ENCODE assay signal across 8 mouse cellular contexts in the genomic region with DNA sequence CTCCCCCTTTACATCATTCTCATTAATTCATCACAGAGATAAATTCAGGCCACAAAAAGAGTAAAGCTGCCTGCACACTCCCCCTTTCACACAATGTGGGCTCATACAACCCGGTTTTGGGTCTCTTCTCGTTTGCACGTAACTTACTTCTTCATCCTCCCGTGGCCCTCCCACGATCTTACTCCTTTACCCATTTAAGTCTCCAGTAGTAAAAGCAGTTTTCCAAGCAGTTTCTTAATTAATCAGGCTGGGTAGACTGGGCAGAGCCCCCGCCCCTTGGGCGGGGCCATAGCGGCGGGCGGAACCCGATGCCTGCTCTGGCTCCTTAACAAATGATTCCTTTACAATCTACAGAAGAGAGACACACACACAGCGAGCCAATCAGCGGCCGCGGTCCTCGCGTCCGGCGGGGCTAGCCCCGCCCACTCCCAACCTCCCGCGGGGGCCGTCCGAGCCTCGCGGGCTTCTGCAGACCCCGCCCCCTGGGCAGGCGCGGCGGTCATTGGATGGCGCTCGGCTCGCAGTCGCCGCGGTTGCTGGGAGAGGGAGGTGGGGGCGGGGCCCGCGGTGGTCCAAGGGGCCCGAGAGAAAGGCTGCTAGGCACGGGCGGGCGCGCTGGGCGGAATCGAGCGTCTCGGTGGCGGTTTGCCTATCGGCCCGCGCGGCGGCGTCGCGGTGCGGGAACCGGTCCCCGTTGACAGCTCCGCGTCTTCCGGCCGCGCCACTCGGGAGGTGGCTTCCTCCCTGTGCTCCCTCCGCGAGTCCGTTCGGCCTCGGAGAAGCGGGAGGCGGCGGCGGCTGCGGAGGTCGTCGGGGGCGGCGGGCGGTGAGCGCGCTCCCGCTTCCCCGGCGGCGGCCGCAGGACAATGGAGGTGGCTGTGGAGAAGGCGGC. TPM values are rescaled to one million over a fixed set of nuclear protein-coding genes. Genes with fewer than 3 reads are reported as not detected.
DNase-seq lines count a peak whose midpoint lies in the region; ATAC-seq and TF ChIP-seq lines count a peak whose summit lies in the region.

Trim24 (plus strand) TSS at position 567 of the 892 bp plus-strand sequence.

- H3K9ac ChIP-seq in embryonic facial prominence, embryonic 15.5 days: peak within 1 kb of the TSS; percentile 94
- peak within 1 kb of the TSS; percentile 96 for H3K9ac ChIP-seq in limb, embryonic 14.5 days (ENCODE audit: low read depth, low read length, severe bottlenecking)
- peak within 1 kb of the TSS; percentile 95 for H3K9ac ChIP-seq in midbrain, postnatal 0 days (replicated peaks; ENCODE audit: low read length, poor library complexity, severe bottlenecking)

- peak within 1 kb of the TSS; percentile 48 for H3K4me2 ChIP-seq in embryonic facial prominence, embryonic 15.5 days (replicated peaks)
- peak within 1 kb of the TSS; percentile 40 for H3K4me2 ChIP-seq in limb, embryonic 14.5 days (replicated peaks; ENCODE audit: low read depth, low read length, severe bottlenecking)
- peak within 1 kb of the TSS; percentile 48 for H3K4me2 ChIP-seq in midbrain, postnatal 0 days (ENCODE audit: low read depth, low read length, poor library complexity, severe bottlenecking)

- TF ChIP-seq CTCF in bone marrow, adult 2 months (IDR thresholded peaks at IDR 0.05; ENCODE audit: control insufficient read depth, insufficient read depth, low read length): no peak
- peak; percentile 33; the same call in 1 of the 2 replicates for TF ChIP-seq CTCF in midbrain, postnatal 0 days (IDR thresholded peaks at IDR 0.05)

- under 1% methylated on average over 86 of the region's 89 CpGs for WGBS in bone marrow, adult 2 months
- WGBS in embryonic facial prominence, embryonic 15.5 days: under 1% methylated on average over 74 of the region's 89 CpGs
- WGBS in limb, embryonic 14.5 days: under 1% methylated on average over 48 of the region's 89 CpGs
- WGBS in midbrain, postnatal 0 days: under 1% methylated on average over 71 of the region's 89 CpGs

- peak; percentile 97 for DNase-seq in 416B (ENCODE audit: low read depth)
- peak; percentile 92 for DNase-seq in heart, adult 8-10 months (ENCODE audit: low spot score)
- DNase-seq in kidney, adult 9 months: peak; percentile 98
- DNase-seq in limb, embryonic 14.5 days (ENCODE audit: low spot score): peak; percentile 96
- DNase-seq in midbrain, postnatal 0 days (ENCODE audit: low spot score): peak; percentile 98
- peak; percentile 88 to 90 for DNase-seq in spleen, postnatal 14 days (ENCODE audit: low spot score in 2 of 2)

- H3K36me3 ChIP-seq in embryonic facial prominence, embryonic 15.5 days: peaks cover 24% of the 10 kb centered on the region; the same call in 1 of the 2 replicates
- H3K36me3 ChIP-seq in limb, embryonic 14.5 days (ENCODE audit: control insufficient read depth, insufficient read depth, low read length): no peaks in the 10 kb centered on the region
- no peaks in the 10 kb centered on the region for H3K36me3 ChIP-seq in midbrain, postnatal 0 days (ENCODE audit: insufficient read depth, low read length)

- peak within 1 kb of the TSS; percentile 98 for H3K27ac ChIP-seq in bone marrow, adult 2 months (ENCODE audit: control insufficient read depth, insufficient read depth, low read depth, low read length, poor library complexity)
- H3K27ac ChIP-seq in embryonic facial prominence, embryonic 15.5 days (replicated peaks): peak within 1 kb of the TSS; percentile 97
- H3K27ac ChIP-seq in limb, embryonic 14.5 days (replicated peaks; ENCODE audit: low read depth, low read length): peak within 1 kb of the TSS; percentile 99
- H3K27ac ChIP-seq in midbrain, postnatal 0 days (ENCODE audit: low read depth, low read length): peak within 1 kb of the TSS; percentile 99

- ATAC-seq in embryonic facial prominence, embryonic 15.5 days (ENCODE audit: insufficient number of reproducible peaks, low FRiP score, low TSS enrichment, low read depth): peak; percentile 98
- ATAC-seq in limb, embryonic 14.5 days (ENCODE audit: low FRiP score, low read depth): peak; percentile 98
- peak; percentile 98 for ATAC-seq in midbrain, postnatal 0 days (ENCODE audit: low FRiP score)

- peak; percentile 80; the same call in 1 of the 2 replicates for TF ChIP-seq POLR2A in bone marrow, adult 2 months (IDR thresholded peaks at IDR 0.05; ENCODE audit: borderline replicate concordance, control insufficient read depth, low read depth, low read length)
- TF ChIP-seq POLR2A in limb, embryonic 14.5 days (IDR thresholded peaks at IDR 0.05; ENCODE audit: borderline replicate concordance, extremely low read depth, insufficient read depth, insufficient read length): 0 out of 2 replicates have a peak, but pooled peaks have one; percentile 84

- no peaks in the 10 kb centered on the region for H3K4me1 ChIP-seq in bone marrow, adult 2 months (ENCODE audit: control insufficient read depth, insufficient read depth, low read length)
- H3K4me1 ChIP-seq in embryonic facial prominence, embryonic 15.5 days: no peaks in the 10 kb centered on the region
- no peaks in the 10 kb centered on the region for H3K4me1 ChIP-seq in limb, embryonic 14.5 days (ENCODE audit: control insufficient read depth, insufficient read depth, low read length)
- no peaks in the 10 kb centered on the region for H3K4me1 ChIP-seq in midbrain, postnatal 0 days (ENCODE audit: insufficient read depth, low read length)

- H3K4me3 ChIP-seq in bone marrow, adult 2 months (replicated peaks; ENCODE audit: control insufficient read depth, low read depth, low read length): peak within 1 kb of the TSS; percentile 73
- H3K4me3 ChIP-seq in embryonic facial prominence, embryonic 15.5 days (replicated peaks): peak within 1 kb of the TSS; percentile 82
- H3K4me3 ChIP-seq in limb, embryonic 14.5 days (replicated peaks; ENCODE audit: low read length): peak within 1 kb of the TSS; percentile 86
- H3K4me3 ChIP-seq in midbrain, postnatal 0 days (ENCODE audit: low read depth, low read length): peak within 1 kb of the TSS; percentile 91

- no peaks in the 10 kb centered on the region for H3K27me3 ChIP-seq in embryonic facial prominence, embryonic 15.5 days
- H3K27me3 ChIP-seq in limb, embryonic 14.5 days (ENCODE audit: control insufficient read depth, insufficient read depth, low read length): no peaks in the 10 kb centered on the region
- no peaks in the 10 kb centered on the region for H3K27me3 ChIP-seq in midbrain, postnatal 0 days (ENCODE audit: insufficient read depth, low read length)

- peaks cover 27% of the 10 kb centered on the region for H3K9me3 ChIP-seq in embryonic facial prominence, embryonic 15.5 days (replicated peaks)
- peaks cover 31% of the 10 kb centered on the region for H3K9me3 ChIP-seq in limb, embryonic 14.5 days (ENCODE audit: control insufficient read depth, low read length)
- peaks cover 25% of the 10 kb centered on the region; the same call in 1 of the 2 replicates for H3K9me3 ChIP-seq in midbrain, postnatal 0 days (ENCODE audit: low read length)

RNA-seq across cellular contexts. Expression of gene Trim24, which starts in this region (rescaled TPM):
- 10.7 and 19.7 TPM in 2 replicates for polyA plus RNA-seq in bone marrow, adult 2 months (2011; ENCODE audit: insufficient read depth, insufficient read length, low replicate concordance, missing spikeins)
- 10.4 and 11.8 TPM in 2 replicates for polyA plus RNA-seq in embryonic facial prominence, embryonic 15.5 days (2015; fragmentation: Nextera tagmentation; extraction: Ambion mirVana)
- 10 to 100 TPM; 30.8 to 36.8 (median 34.0) TPM for total RNA-seq in heart, adult 8-10 months (2022)
- 53.9 and 61.8 TPM in 2 replicates for polyA plus RNA-seq in limb, embryonic 14.5 days (2012; rRNA removed)
- 23.9 and 26.0 TPM in 2 replicates for polyA plus RNA-seq in limb, embryonic 14.5 days (2014; fragmentation: Nextera tagmentation; extraction: Ambion mirVana)
- total RNA-seq in midbrain, postnatal 0 days (2014; rRNA removed): 58.0 and 77.0 TPM in 2 replicates
- 12.3 and 14.7 TPM in 2 replicates for polyA plus RNA-seq in midbrain, postnatal 0 days (2015; fragmentation: Nextera tagmentation; extraction: Ambion mirVana)

Comparison
In these comparisons a context has a peak if more than half of its experiments do, and no peak if none do; other contexts are left out.
1. Peak in every context shown above with its lines: DNase-seq, ATAC-seq, H3K4me3 ChIP-seq and H3K27ac ChIP-seq.